Mouse (Mus musculus): Measurements from ENCODE around the gene Gm44973.

DNA sequence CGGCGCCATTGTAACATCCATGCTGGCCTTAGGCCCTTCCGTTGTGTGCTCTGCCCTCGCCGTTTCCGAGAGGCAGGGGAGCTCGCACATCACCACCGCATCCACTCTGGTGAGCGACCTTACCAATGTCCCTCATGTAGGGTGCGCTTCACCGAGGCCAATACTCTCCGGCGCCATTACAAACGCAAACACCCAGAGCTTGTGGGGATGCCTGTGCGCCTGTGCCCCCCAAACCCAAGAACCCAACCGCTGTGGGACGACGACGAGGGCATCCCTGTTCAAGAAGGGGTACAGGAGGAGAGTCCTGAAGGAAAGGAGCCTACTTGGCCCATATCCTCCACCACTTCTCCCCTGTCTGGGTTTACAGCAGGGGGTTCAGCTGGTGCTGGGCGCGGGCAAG lies 2.6 kb downstream of the Gm44973 start:
- no peak for TF ChIP-seq CTCF (IDR thresholded peaks at IDR 0.05; ENCODE audit: low read depth, low read length)
- TF ChIP-seq TAL1 (conservative IDR thresholded peaks at IDR 0.05; ENCODE audit: low read depth, low read length): no peak
- no peak for TF ChIP-seq GATA1 (IDR thresholded peaks at IDR 0.05; ENCODE audit: borderline replicate concordance, low read length)
- no peak for TF ChIP-seq GATA2 (IDR thresholded peaks at IDR 0.05; ENCODE audit: borderline replicate concordance, low read depth, low read length)
- TF ChIP-seq POLR2AphosphoS5 (IDR thresholded peaks at IDR 0.05; ENCODE audit: insufficient replicate concordance, low read depth, low read length): no peak

Measured in G1E (cell line).